Mouse (Mus musculus) heart, adult 18-20 months (tissue): ENCODE data around the gene Tenm2. TPM values are rescaled to one million over a fixed set of nuclear protein-coding genes. Genes with fewer than 3 reads are reported as not detected.

Experiments
- DNase-seq, 2 experiments: peaks; one replicate each; pipeline ENCODE4 v3.0.0; 2021 to 2022; ENCODE audit warnings: mixed read lengths in 1 of 2
- total RNA-seq, 2 experiments: library from RNA; stranded (reverse); gene quantifications; 2 replicates each; pipeline ENCODE4 v1.2.3; 2021

The Tenm2 gene
- total RNA-seq, 2 experiments from 2014 or later: 0.17 to 0.21 TPM

DNA sequence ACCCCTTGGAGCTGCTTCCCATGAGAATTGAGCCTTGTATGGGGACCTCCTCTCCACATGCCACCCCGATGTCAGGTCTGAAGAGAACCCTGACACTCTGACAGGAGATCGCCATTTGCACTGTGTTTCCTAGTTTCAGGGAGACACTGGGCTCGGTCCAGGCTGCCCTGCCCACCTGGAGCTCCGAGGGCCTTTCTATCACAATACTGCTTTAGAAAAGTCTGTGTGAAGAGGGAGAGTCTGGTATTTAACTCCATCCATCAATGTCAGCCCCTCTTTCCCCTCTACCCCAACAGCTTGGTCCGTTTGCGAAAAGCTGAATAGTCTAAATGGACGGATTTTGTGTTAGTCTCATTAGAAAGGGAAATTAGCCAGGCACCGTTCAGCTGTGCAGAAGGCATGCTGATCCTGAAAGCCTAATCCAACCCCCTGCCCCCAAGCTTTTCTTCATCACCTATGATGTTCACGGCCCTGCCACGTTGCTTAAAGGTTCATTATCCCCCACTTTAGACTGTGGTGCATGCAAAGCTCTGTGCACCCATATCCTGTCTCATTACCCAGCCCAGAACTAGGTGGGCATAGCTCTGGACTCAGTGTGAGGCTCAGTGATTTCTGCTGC is 538.6 kb downstream of the Tenm2 start:
- no peak for DNase-seq

- no peak for DNase-seq
These were observed 541.0 kb downstream of the Tenm2 start for GRCm38 (mm10) chr11:36694810-36695209.

DNA sequence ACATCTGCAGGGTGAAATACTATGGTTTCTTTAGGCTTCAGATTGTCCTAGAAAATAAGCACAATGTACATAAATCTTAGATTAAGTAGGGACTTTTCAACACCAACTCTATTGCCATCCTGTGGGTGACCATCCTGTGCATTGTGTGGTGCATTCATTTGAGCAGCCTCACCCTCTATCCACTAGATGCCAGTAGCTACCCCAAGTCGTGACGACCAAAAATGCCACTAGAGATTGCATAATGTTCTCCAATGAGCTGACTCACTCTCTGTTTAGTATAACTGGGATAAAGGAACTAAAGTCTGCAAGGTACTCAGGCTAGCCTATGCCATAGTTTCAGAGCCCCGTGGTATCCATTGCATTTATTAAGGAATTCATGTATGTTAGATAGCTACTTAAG is 543.1 kb downstream of the Tenm2 start:
- DNase-seq: no peak

DNA sequence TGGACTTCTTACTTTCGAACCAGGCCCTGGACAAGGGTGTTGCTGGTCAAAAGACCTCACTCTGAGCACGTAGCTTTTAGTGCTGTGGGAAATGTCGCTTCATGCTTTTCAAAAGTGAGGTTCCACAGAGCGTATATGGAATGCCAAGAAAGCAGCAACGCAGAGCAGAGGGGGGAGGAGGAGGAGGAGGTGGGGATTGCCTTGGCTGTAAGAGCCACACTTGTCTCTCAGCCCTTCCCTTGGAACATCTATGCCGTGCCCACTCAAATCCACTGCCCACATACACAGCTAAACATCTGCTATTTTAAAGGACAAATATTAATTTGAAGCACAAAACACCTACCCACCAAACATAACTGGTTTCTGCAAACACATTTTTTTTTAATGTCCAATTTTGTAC is 544.9 kb downstream of the Tenm2 start:
- no peak for DNase-seq

GRCm38 (mm10) chr11:36686253-36686652 is 549.5 kb downstream of the Tenm2 start:
- no peak for DNase-seq

DNA sequence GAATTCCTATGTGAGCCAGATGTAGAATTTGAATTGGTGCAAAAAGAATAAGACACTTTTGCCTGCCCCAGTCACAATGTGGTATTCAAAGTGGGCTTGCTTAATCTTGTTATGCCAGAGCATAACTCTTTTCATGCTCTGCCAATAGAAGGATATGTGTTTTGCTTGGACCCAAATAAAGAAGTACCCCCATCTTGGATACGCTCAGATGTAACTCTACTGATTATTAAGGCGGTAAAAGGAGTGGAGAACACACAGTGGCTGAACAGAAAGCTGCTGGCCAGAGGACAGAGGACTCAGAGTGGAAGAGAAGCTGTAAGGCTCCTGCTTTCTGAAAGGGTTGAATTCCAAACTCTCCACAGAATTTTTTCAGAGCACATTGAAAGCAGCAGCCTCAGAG is 556.4 kb downstream of the Tenm2 start:
- no peak for DNase-seq

- DNase-seq: no peak
These were observed 557.2 kb downstream of the Tenm2 start for GRCm38 (mm10) chr11:36678542-36678941.

DNA sequence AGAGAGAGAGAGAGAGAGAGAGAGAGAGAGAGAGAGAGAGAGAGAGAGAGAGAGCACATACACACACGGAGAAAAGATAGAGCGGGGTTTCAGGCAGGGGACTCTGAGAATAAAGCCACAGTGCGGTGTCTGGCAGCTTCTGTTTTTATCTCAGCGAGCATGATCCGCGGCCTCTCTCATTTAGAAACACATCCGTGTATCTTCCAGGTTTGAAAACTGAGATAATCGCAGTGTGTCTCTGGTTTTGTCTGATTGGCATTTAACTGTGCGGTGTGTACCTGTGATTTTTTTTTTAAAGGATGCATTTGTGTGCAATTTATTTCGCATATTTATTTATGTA is 557.7 kb downstream of the Tenm2 start:
- DNase-seq: no peak

DNA sequence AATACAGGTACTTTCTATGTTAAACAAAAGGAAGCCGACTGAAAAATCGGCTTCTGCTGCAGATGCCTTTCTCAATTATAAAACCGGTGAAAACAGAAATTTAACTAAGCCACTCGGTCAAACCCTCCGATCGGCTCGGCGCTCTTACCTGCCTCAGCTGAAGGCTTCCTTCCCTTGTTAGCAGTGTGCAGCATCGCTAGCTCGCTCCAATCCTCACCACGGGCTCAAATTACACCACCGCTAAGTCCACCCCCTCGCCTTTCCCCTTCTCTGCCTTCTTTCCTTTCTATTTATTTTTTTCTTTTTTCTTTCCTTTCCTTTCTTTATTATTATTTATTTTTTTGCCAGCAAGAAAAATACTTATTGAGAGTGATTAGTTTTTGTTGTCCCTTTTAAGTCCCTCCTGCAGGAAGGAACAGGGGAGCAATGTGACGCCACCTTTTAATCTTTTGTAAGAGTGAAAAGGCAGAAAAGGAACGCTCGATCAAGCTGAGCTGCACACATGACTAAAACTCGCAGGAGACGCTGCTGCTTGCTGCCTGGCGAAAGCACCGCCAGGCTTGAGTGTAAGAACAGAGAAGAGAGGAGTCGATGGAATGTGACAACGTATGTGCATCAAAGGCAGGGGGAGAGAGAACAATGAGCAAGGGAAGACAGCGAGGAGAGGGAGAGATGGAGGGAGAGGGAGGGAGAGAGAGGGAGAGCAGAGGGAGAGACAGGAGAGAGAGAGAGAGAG is 558.3 kb downstream of the Tenm2 start:
- peak in 1 of 2 experiments; percentile 7 for DNase-seq

- DNase-seq: no peak
These were observed 559.1 kb downstream of the Tenm2 start for GRCm38 (mm10) chr11:36676446-36677284.

- no peak for DNase-seq
These were observed 560.8 kb downstream of the Tenm2 start for GRCm38 (mm10) chr11:36674902-36675422.

DNA sequence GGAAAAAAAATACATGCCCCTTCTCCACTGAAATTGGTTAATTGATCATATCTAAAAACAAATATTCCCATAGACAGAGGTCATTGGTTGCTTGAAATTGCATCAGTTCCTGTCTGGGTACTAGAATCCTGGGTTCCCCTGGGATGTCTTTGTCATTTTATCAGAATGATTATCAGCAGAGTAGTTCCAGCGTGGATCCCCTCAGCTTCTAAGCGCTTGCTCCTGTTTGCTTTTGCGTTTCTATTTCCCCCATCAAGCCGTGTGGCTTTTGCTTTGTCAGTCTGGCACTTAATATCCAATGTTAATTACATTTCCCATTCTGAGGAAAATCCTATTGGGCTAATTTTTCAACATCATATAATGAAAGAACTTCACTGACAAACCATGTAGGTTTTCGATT is 561.6 kb downstream of the Tenm2 start:
- DNase-seq: no peak

DNA sequence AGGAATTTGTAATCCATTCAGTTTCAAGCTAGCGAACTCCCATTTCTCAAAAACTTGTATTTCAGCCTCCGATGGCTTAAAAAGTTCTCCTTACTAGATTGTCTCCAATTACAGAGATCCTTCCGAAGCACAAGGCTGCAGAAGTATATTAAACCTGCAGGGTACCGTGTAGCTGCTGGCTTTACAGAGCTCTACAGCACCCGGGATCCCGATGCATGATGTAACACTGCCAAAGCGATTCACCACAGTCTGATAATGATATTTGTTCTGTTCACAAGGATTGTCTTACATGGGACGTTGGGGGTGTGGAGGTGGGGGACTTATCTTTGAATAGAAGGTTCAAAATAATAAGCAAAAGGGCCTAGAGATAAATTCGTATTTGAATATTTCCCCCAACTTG is 564.6 kb downstream of the Tenm2 start:
- no peak for DNase-seq

- no peak for DNase-seq
These were observed 571.7 kb downstream of the Tenm2 start for GRCm38 (mm10) chr11:36664026-36664425.

- DNase-seq: no peak
These were observed 572.2 kb downstream of the Tenm2 start for GRCm38 (mm10) chr11:36663571-36663970.

DNA sequence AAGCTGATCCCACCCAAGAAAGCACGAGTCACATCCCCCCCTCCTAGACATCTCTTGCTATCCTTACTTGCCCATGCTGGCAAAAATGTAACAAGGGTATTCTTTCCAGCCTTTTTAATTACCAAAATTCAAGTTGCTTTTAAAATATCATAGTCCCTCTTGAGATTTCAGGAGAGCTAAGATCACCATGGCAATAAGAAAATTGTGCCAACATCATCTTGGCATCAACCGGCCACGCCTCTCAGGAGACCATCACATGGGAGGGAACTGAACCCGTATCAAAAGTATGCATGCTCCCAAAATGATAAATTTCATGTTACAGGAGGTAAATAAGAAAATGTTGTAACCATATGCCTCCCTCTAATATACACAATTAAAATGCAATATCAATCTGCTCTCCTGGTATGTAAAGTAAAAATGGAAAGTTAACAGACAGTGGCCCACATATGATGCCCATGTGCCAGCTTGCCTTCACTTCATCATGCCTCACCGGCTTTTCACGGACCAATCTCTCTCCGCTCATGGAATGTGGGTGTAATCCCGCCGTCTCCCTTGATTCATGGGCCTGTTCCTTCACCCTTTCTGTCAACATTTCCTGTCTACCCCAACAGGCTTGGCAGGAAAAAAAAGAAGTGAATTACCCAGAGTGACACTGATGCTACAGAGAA is 582.0 kb downstream of the Tenm2 start:
- no peak for DNase-seq

DNA sequence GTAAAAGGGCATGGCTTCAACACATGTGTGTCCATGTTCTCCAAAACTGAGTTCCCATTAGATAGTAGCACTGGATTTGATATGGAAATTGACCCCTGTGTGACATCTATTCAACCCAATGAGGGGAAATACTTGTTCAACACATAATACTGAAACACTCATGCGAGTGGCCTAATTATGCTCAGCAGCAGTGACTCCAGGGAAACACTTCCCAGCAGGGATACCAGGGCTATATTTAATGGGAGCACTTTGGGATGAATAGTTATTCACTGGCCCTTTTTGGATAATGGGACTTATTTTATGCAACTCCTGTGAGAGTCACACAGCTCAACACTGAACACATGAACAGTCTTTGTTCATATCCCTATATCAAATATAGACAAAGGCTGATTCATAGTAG is 588.6 kb downstream of the Tenm2 start:
- no peak for DNase-seq

DNA sequence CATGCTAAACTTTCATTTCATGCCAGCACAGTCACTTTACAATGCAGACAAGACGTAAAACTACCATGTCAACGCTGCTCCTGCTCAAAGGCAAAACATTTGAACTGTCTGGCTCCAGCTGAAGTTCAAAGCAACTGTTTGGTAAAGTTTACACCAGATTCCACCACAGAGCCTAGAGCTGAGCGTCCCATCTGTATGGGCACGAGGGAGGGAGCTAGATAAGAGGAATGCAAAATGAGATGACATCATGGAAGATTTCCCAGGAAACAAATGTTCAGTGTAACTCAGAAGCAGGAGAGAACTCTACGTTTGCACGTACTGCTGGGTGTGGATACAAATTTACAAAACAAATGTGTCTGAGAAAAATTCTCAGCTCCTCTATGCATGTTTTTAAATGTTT is 600.7 kb downstream of the Tenm2 start:
- DNase-seq: no peak

DNA sequence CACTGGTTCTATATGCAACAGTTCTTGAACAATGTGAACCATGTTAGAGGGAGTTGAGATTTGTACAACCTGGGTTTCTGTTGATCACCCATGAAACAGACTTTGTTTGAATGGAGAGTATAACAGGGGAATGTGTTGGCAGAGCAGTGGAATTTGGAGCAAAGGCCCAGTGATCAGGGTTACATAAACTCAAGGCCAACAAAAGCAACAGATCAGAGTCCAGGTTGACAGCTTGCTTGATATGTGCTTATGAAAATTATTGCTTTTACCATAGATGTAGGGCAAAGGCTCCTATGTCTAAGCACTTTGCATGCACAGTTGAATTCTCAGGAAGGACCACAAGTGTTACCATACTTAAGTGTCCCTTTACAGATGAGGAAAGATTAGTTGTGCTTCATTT is 603.6 kb downstream of the Tenm2 start:
- no peak for DNase-seq

DNA sequence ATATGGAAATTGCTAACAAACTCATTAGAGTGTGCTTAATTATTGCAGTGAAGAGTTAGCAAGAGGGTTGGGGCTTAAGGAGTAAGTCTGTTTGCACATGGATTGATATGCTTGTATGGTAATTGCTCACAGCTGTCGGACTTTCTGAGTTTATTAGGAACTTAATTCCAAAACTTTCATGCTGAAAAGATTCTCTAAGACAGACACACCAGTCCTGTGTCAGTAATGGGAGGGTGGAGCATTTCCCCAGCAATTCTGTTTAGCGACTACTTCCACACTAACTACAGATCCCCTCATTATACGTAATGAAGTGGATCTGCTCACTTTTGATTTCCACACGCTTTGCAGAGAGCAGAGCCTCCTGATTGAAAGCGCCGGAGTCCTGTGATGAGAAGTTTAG is 622.0 kb downstream of the Tenm2 start:
- no peak for DNase-seq

DNA sequence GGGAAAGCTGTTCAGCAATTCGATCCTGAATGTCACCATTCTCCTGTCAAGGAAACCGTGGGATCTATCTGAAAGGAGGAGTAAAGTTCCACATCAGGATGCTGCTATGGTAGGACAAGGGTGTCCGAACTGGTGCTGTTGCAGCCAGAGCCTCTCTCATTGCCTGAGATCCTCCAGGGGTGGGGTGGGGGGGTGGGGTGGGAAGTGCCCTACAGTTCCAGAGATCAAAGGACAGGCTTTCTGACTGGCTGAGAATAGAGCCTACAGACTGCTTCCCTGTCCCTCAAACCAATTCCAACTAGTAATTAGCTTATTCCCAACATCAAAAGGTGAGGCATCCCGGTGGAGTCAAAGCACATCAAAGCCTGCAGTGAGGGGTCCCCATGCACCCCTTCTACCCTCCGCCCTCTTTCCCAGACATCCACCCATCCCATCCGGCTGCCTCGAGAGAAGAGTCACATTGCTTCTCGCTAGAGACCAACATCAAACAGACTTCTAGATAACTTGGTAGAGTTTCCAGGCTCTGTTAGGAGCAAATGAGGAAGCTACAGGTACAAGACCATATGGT is 630.9 kb downstream of the Tenm2 start:
- DNase-seq: no peak

DNA sequence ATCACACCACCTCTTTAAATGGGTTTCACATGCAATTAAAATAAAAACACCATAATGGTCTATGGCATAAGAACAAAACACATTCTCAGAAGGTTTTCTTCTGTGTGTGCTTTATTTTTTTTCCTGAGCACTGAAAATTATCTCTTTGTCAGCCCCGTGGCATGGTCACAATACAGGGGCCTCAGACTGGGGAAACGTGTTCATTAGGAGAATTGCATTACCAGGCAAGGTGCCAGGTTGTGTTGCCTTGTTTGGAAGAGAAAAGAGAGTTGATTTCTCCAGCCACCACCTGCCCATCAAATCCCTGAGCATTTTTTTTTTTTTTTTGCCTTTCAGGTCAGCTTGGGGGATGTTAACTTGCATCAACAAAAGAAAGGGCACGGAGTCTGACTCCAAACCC is 631.5 kb downstream of the Tenm2 start:
- no peak for DNase-seq
